Mouse (Mus musculus) limb, embryonic 10.5 days (tissue): ENCODE data around the gene Stpg4. TPM values are rescaled to one million over a fixed set of nuclear protein-coding genes. Genes with fewer than 3 reads are reported as not detected.

Experiments used
- DNase-seq: peaks from one replicate; pipeline ENCODE4 v3.0.0-alpha.2; 2017; ENCODE audit warnings: low spot score
- H3K27ac ChIP-seq: fragments of 300-500 bp; sonication (generic); 2 replicates; pipeline ENCODE4 v1.5.1; 2016; ENCODE audit warnings: mild to moderate bottlenecking
- H3K27me3 ChIP-seq: fragments of 300-500 bp; sonication (generic); 2 replicates; pipeline ENCODE4 v1.6.1; 2016; ENCODE audit warnings: low read depth, mild to moderate bottlenecking; ENCODE audit not compliant: poor library complexity, severe bottlenecking
- H3K36me3 ChIP-seq: fragments of 300-500 bp; sonication (generic); 2 replicates; pipeline ENCODE4 v1.6.1; 2016; ENCODE audit warnings: mild to moderate bottlenecking, moderate library complexity
- H3K4me1 ChIP-seq: fragments of 300-500 bp; sonication (generic); 2 replicates; pipeline ENCODE4 v1.6.1; 2016
- H3K4me3 ChIP-seq: fragments of 300-500 bp; sonication (generic); 2 replicates; pipeline ENCODE4 v1.5.1; 2016; ENCODE audit warnings: mild to moderate bottlenecking, moderate library complexity
- H3K9me3 ChIP-seq: fragments of 300-500 bp; sonication (generic); replicated peaks from 2 replicates; pipeline ENCODE4 v1.6.1; 2016; ENCODE audit warnings: mild to moderate bottlenecking
- WGBS: fragments of 180-500 bp; shearing (Covaris S2); methylation state at CpG from one replicate; pipeline ENCODE4 v1.1.7; 2016; 5-methylcytosine and 5-hydroxymethylcytosine counted together
- polyA plus RNA-seq: library from polyadenylated mRNA; unstranded; fragments of >200 nt; fragmentation: Nextera tagmentation; extraction: Ambion mirVana; gene quantifications from 2 replicates; pipeline ENCODE4 v1.2.1, GENCODE M21; 2016

Gene Stpg4
- polyA plus RNA-seq, 1 experiment from 2014 or later: not detected

DNA sequence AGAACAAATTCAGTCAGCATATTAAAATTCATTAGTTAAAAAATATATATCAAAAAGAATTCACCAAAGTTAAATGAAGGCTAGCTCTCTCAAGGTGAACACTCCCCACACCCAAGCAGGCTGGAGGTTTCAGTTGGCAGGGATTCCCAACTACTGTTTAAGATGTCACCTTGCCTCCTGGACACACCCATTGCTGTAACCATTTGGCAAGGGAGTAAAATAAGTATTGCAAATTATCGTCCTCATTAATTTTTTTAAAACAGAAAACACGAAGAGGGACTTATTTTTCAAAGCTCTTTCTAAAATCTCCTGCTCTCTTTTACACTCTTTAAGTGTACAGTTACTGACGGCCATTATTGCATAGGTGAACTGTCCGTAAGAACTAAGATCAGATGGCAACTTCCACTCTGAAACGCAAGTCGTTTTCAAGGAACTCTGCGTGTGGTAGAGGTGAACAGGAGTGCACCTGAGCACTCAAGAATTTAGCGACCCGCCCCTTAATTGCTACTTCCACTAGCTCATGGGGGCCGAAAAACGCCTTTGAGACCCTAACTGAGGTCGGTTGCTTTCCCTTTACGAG, 17.9 kb upstream of the Stpg4 start:
- Histone ChIP-seq H3K4me1 (peaks cover 47% of the 10 kb centered on the region), H3K9me3 (no peaks in the 10 kb centered on the region), H3K4me3 (peak overlapping the region; percentile 92), H3K27ac (peak overlapping the region; percentile 100), H3K36me3 (peaks cover 36% of the 10 kb centered on the region), H3K27me3 (0 out of 2 replicates have a peak, but pooled peaks cover 3% of the 10 kb centered on the region)
- 1% methylated on average over 13 of the region's 13 CpGs for WGBS
- no peak for DNase-seq

DNA sequence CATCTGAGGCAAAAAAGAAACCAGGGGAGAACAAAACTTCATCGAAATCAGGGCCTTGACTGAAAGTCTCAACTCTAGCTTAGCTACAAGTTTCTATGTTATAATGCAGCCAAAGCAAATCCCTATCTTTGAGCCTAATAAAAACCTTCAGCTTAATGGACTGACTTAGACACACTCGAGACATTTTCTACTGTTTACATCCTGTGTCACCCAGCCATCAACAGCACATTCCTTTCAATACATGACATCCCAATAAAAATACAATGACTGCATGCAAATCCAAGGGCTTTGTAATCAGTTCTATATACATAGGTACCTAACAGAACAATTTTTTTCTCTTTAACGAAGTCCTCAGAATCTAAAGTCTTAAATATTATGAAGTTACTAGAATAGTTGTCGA, 17.2 kb upstream of the Stpg4 start:
- DNase-seq: no peak
- Histone ChIP-seq H3K36me3 (peaks cover 41% of the 10 kb centered on the region), H3K27ac (no peak overlapping the region), H3K27me3 (0 out of 2 replicates have a peak, but pooled peaks cover 3% of the 10 kb centered on the region), H3K4me1 (peaks cover 47% of the 10 kb centered on the region), H3K9me3 (no peaks in the 10 kb centered on the region), H3K4me3 (peak overlapping the region; percentile 92)
- 61% methylated on average over 4 of the region's 4 CpGs for WGBS

DNA sequence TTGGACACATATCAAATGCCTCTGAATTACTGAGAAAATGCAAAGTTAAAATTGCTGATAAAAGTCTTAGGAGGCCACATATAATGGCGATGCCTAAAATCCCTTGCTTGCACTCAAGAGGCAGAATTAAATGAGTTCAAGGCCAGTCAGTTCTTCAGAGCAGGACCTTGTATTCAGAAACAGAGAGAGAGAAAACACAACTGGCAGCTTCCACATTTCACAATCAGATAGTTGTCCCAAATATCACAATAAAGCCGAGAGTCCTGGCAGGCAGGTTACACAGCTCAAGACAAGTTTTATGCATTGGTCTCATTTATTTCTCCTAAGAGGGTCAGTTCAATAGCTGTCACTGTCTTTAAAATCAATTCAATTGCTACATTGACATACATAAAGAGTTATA, 14.0 kb upstream of the Stpg4 start:
- no peaks in the 10 kb centered on the region for H3K9me3 ChIP-seq
- H3K27ac ChIP-seq: no peak overlapping the region
- DNase-seq: no peak
- 92% methylated on average over 2 of the region's 2 CpGs for WGBS
- H3K4me1 ChIP-seq: peaks cover 40% of the 10 kb centered on the region
- H3K27me3 ChIP-seq: no peaks in the 10 kb centered on the region
- H3K36me3 ChIP-seq: peaks cover 53% of the 10 kb centered on the region
- H3K4me3 ChIP-seq: no peak overlapping the region

GRCm38 (mm10) chr17:87439441-87439840, 11.9 kb upstream of the Stpg4 start:
- peaks cover 68% of the 10 kb centered on the region for H3K36me3 ChIP-seq
- H3K27ac ChIP-seq: no peak overlapping the region
- WGBS: 95% methylated on average over 2 of the region's 2 CpGs
- no peak for DNase-seq
- peaks cover 30% of the 10 kb centered on the region for H3K4me1 ChIP-seq
- H3K4me3 ChIP-seq: no peak overlapping the region
- no peaks in the 10 kb centered on the region for H3K9me3 ChIP-seq
- no peaks in the 10 kb centered on the region for H3K27me3 ChIP-seq

- H3K36me3 ChIP-seq: peaks cover 77% of the 10 kb centered on the region
- no peak overlapping the region for H3K4me3 ChIP-seq
- 97% methylated on average over 3 of the region's 3 CpGs for WGBS
Observed at GRCm38 (mm10) chr17:87433929-87434328, 6.4 kb upstream of the Stpg4 start.

GRCm38 (mm10) chr17:87432743-87433142, 5.2 kb upstream of the Stpg4 start:
- H3K27ac ChIP-seq: no peak overlapping the region
- no peaks in the 10 kb centered on the region for H3K4me1 ChIP-seq
- H3K36me3 ChIP-seq: peaks cover 80% of the 10 kb centered on the region
- H3K9me3 ChIP-seq: no peaks in the 10 kb centered on the region
- DNase-seq: no peak
- H3K4me3 ChIP-seq: no peak overlapping the region
- no peaks in the 10 kb centered on the region for H3K27me3 ChIP-seq
- WGBS: 96% methylated on average over 5 of the region's 5 CpGs

More at GRCm38 (mm10) chr17:87433929-87434328, 6.4 kb upstream of the Stpg4 start:
- no peaks in the 10 kb centered on the region for H3K4me1 ChIP-seq
- no peaks in the 10 kb centered on the region for H3K27me3 ChIP-seq
- no peaks in the 10 kb centered on the region for H3K9me3 ChIP-seq
- H3K27ac ChIP-seq: no peak overlapping the region
- no peak for DNase-seq

- no peaks in the 10 kb centered on the region for H3K27me3 ChIP-seq
- DNase-seq: no peak
- no peaks in the 10 kb centered on the region for H3K9me3 ChIP-seq
- H3K4me3 ChIP-seq: no peak overlapping the region
- no peaks in the 10 kb centered on the region for H3K4me1 ChIP-seq
- H3K36me3 ChIP-seq: peaks cover 84% of the 10 kb centered on the region
- no peak overlapping the region for H3K27ac ChIP-seq
Observed at GRCm38 (mm10) chr17:87432314-87432713, 4.8 kb upstream of the Stpg4 start.

DNA sequence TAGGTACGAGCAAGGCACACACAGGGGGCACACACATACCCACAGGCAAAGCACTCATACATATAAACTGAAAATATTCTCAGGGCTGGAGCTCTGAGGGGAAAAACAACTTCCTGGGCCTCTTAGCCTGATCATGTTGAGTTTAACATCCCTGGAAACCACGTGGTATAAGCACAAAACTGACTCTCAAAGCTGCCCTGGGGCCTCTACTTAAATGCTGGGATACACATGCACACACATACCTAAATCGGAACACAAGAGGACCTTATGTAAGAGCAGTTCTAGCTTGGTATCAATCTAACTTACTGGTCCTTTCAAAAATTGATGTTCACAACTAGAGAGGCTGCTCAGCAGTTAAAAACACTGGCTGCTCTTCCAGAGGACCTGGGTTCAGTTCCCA, 1.9 kb upstream of the Stpg4 start:
- no peak for DNase-seq
- no peak overlapping the region for H3K4me3 ChIP-seq
- WGBS: 87% methylated on average over 3 of the region's 3 CpGs
- no peak overlapping the region for H3K27ac ChIP-seq
- H3K9me3 ChIP-seq: no peaks in the 10 kb centered on the region
- H3K27me3 ChIP-seq: no peaks in the 10 kb centered on the region
- no peaks in the 10 kb centered on the region for H3K4me1 ChIP-seq
- peaks cover 70% of the 10 kb centered on the region for H3K36me3 ChIP-seq

GRCm38 (mm10) chr17:87418082-87418481, 9.5 kb downstream of the Stpg4 start:
- DNase-seq: no peak
- Histone ChIP-seq H3K27ac (no peak overlapping the region), H3K4me1 (peaks cover 6% of the 10 kb centered on the region; the same call in 1 of the 2 replicates), H3K36me3 (no peaks in the 10 kb centered on the region), H3K27me3 (no peaks in the 10 kb centered on the region), H3K9me3 (no peaks in the 10 kb centered on the region), H3K4me3 (no peak overlapping the region)
- WGBS: 73% methylated on average over 7 of the region's 7 CpGs

DNA sequence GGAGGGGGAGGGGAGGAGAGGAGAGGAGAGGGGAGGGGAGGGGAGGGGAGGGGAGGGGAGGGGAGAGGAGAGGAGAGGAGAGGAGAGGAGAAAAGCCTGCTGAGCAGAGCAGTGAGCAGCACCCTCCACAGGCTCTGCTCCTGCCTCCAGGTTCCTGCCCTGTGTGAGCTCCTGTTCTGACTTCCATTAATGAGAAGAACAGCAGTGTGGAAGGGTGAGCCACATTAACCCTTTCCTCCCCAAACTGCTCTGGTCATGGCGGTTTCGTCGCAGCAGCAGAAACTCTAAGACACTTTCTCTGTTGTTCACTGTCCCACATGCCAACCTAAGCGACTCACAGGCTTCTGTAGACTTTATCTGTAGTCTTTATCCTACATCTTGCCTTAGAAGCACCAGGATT, 20.9 kb downstream of the Stpg4 start:
- H3K4me1 ChIP-seq: 0 out of 2 replicates have a peak, but pooled peaks cover 4% of the 10 kb centered on the region
- no peak overlapping the region for H3K4me3 ChIP-seq
- H3K27ac ChIP-seq: no peak overlapping the region
- no peaks in the 10 kb centered on the region for H3K36me3 ChIP-seq
- DNase-seq: no peak
- 74% methylated on average over 4 of the region's 4 CpGs for WGBS
- no peaks in the 10 kb centered on the region for H3K27me3 ChIP-seq
- H3K9me3 ChIP-seq: no peaks in the 10 kb centered on the region

- 84% methylated on average over 11 of the region's 11 CpGs for WGBS
- Histone ChIP-seq H3K27me3 (no peaks in the 10 kb centered on the region), H3K4me1 (0 out of 2 replicates have a peak, but pooled peaks cover 4% of the 10 kb centered on the region), H3K36me3 (no peaks in the 10 kb centered on the region), H3K9me3 (no peaks in the 10 kb centered on the region), H3K27ac (no peak overlapping the region), H3K4me3 (no peak overlapping the region)
- DNase-seq: no peak
Observed at GRCm38 (mm10) chr17:87405576-87405975, 22.0 kb downstream of the Stpg4 start.

DNA sequence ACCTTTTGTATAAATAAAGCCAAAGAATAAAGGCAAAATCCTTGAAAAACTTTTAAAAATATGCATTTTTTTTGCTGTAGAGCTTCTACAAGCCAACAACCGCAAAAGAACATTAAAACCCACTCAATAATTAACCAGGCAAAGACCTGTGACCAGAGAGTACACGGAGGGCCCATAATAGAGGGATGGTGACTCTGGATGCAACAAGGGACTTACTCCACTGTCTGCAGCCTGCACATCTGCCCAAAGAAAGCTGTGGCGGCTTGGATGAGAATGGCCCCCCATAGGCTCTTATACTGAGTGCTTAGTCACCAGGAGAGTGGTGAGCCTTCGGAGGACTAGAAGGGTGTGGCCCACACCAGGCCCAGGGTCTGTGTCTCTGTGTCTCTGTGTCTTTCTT, 24.1 kb downstream of the Stpg4 start:
- Histone ChIP-seq H3K27me3 (no peaks in the 10 kb centered on the region), H3K36me3 (no peaks in the 10 kb centered on the region), H3K9me3 (no peaks in the 10 kb centered on the region), H3K4me3 (no peak overlapping the region), H3K27ac (no peak overlapping the region), H3K4me1 (peaks cover 7% of the 10 kb centered on the region; the same call in 1 of the 2 replicates)
- WGBS: 88% methylated on average over 4 of the region's 4 CpGs
- no peak for DNase-seq

- H3K9me3 ChIP-seq: no peaks in the 10 kb centered on the region
- no peak overlapping the region for H3K27ac ChIP-seq
- no peak for DNase-seq
- no peaks in the 10 kb centered on the region for H3K36me3 ChIP-seq
- no peaks in the 10 kb centered on the region for H3K27me3 ChIP-seq
- WGBS: 92% methylated on average over 11 of the region's 11 CpGs
- peaks cover 8% of the 10 kb centered on the region; the same call in 1 of the 2 replicates for H3K4me1 ChIP-seq
- no peak overlapping the region for H3K4me3 ChIP-seq
Observed at GRCm38 (mm10) chr17:87402444-87402843, 25.1 kb downstream of the Stpg4 start.

- DNase-seq: no peak
- Histone ChIP-seq H3K4me1 (peaks cover 7% of the 10 kb centered on the region), H3K9me3 (no peaks in the 10 kb centered on the region), H3K27me3 (no peaks in the 10 kb centered on the region), H3K36me3 (no peaks in the 10 kb centered on the region), H3K27ac (no peak overlapping the region), H3K4me3 (no peak overlapping the region)
- 81% methylated on average over 11 of the region's 11 CpGs for WGBS
Observed at GRCm38 (mm10) chr17:87397088-87397487, 30.5 kb downstream of the Stpg4 start.
